In the genomic region with DNA sequence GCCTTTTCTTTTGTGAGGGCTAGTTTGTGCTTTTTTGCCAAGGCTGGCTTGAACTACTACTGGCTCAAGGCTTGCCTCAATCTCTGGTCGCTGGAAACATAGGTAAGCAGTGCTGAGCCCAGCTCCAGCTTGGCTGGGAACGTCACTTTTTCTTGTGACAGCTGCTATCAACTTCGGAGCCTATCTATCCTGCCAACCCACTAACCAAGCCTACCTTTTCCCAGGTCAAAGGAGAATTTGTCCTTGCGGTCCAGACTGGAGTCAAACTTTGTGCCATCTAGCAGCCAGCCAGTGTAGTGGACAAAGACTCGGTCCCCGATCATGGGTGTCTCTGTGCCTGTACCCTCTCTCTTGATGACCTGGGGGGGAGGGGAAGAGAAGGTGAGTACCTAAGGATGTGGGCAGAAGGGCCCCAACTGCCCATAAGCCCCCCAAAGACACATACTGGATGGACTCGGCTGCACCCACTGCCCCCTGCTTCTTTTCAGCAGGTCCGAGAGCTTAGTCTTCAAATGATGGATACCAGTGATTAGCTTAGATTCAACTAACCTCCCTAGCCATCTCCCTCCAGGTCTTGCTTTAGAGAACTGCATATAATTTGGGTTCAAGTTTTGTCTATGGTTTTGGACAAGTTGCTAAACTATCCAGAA, we compare ENCODE assay signal across 8 mouse cellular contexts. TPM values are rescaled to one million over a fixed set of nuclear protein-coding genes. Genes with fewer than 3 reads are reported as not detected.
DNase-seq lines count a peak whose midpoint lies in the region; ATAC-seq and TF ChIP-seq lines count a peak whose summit lies in the region.

No protein-coding gene starts in this region.

- intact Hi-C loops in heart, adult 2 months (cut with DNase I): loop anchor here (1.0 to 5.0 kb wide), 3 partner anchors 8 to 1016 kb away; a partner anchor contains a TSS

- TF ChIP-seq CTCF in heart, adult 2 months (IDR thresholded peaks at IDR 0.05): no peak
- no peak for TF ChIP-seq CTCF in bone marrow macrophage, adult 2 months (IDR thresholded peaks at IDR 0.05; ENCODE audit: low read depth, low read length)

- peaks cover 19% of the 10 kb centered on the region for H3K4me1 ChIP-seq in heart, adult 2 months (ENCODE audit: control insufficient read depth, insufficient read depth, low read length)
- peaks cover 10% of the 10 kb centered on the region for H3K4me1 ChIP-seq in bone marrow macrophage, adult 2 months (ENCODE audit: control insufficient read depth, insufficient read depth, low read length)
- peaks cover 33% of the 10 kb centered on the region for H3K4me1 ChIP-seq in hindbrain, embryonic 13.5 days (replicated peaks)
- H3K4me1 ChIP-seq in midbrain, embryonic 11.5 days (ENCODE audit: control insufficient read depth, insufficient read depth, low read length): peaks cover 12% of the 10 kb centered on the region

- 72% methylated on average over 8 of the region's 8 CpGs for WGBS in heart, adult 2 months
- 87% methylated on average over 8 of the region's 8 CpGs for WGBS in hindbrain, embryonic 13.5 days
- WGBS in midbrain, embryonic 11.5 days: 94% methylated on average over 8 of the region's 8 CpGs

- H3K9me3 ChIP-seq in hindbrain, embryonic 13.5 days: no peaks in the 10 kb centered on the region
- H3K9me3 ChIP-seq in midbrain, embryonic 11.5 days (ENCODE audit: control insufficient read depth, low read length): no peaks in the 10 kb centered on the region

- H3K27ac ChIP-seq in heart, adult 2 months: peak overlapping the region; percentile 95
- no peak overlapping the region for H3K27ac ChIP-seq in bone marrow macrophage, adult 2 months (ENCODE audit: insufficient read depth, low read depth, low read length)
- peak overlapping the region; percentile 94; the same call in 1 of the 2 replicates for H3K27ac ChIP-seq in hindbrain, embryonic 13.5 days
- no peak overlapping the region for H3K27ac ChIP-seq in midbrain, embryonic 11.5 days (ENCODE audit: low read depth, low read length)

- TF ChIP-seq EP300 in heart, adult 2 months (IDR thresholded peaks at IDR 0.05; ENCODE audit: insufficient read depth, low read depth, low read length): no peak

- H3K9ac ChIP-seq in heart, adult 2 months (ENCODE audit: low read depth, low read length): no peak overlapping the region
- peak overlapping the region; percentile 99 for H3K9ac ChIP-seq in hindbrain, embryonic 13.5 days
- peak overlapping the region; percentile 97 for H3K9ac ChIP-seq in midbrain, embryonic 11.5 days (ENCODE audit: low read length)

- peaks cover 17% of the 10 kb centered on the region for H3K36me3 ChIP-seq in heart, adult 2 months (ENCODE audit: control insufficient read depth, insufficient read depth, low read length)
- H3K36me3 ChIP-seq in hindbrain, embryonic 13.5 days: peaks cover 50% of the 10 kb centered on the region
- peaks cover 41% of the 10 kb centered on the region for H3K36me3 ChIP-seq in midbrain, embryonic 11.5 days (ENCODE audit: control insufficient read depth, insufficient read depth, low read length)

- TF ChIP-seq POLR2A in heart, adult 2 months (IDR thresholded peaks at IDR 0.05; ENCODE audit: insufficient read depth, low read depth, low read length): no peak
- no peak for TF ChIP-seq POLR2A in bone marrow macrophage, adult 2 months (IDR thresholded peaks at IDR 0.05; ENCODE audit: borderline replicate concordance, low read depth, low read length)

- ATAC-seq in hindbrain, embryonic 13.5 days (ENCODE audit: low FRiP score): no peak
- ATAC-seq in midbrain, embryonic 11.5 days (ENCODE audit: low FRiP score): no peak

- 0 out of 2 replicates have a peak, but pooled peaks cover 3% of the 10 kb centered on the region for H3K79me2 ChIP-seq in heart, adult 2 months (replicated peaks; ENCODE audit: control insufficient read depth, insufficient read depth, low read length)

- H3K4me3 ChIP-seq in heart, adult 2 months: no peak overlapping the region; the same call in 1 of the 2 replicates
- 0 out of 2 replicates have a peak overlapping the region, but pooled peaks have one; percentile 90 for H3K4me3 ChIP-seq in bone marrow macrophage, adult 2 months (ENCODE audit: insufficient read depth, low read length)
- H3K4me3 ChIP-seq in hindbrain, embryonic 13.5 days: peak overlapping the region; percentile 96
- peak overlapping the region; percentile 97 for H3K4me3 ChIP-seq in midbrain, embryonic 11.5 days (ENCODE audit: low read depth, low read length)

- no peaks in the 10 kb centered on the region for H3K27me3 ChIP-seq in heart, adult 2 months (ENCODE audit: control insufficient read depth, insufficient read depth, low read length)
- no peaks in the 10 kb centered on the region for H3K27me3 ChIP-seq in hindbrain, embryonic 13.5 days
- no peaks in the 10 kb centered on the region for H3K27me3 ChIP-seq in midbrain, embryonic 11.5 days (ENCODE audit: control insufficient read depth, insufficient read depth, low read length)

- DNase-seq in heart, adult 2 months: peak; percentile 31 to 34
- no peak for DNase-seq in heart, adult 8-10 months (ENCODE audit: low spot score)
- peak; percentile 80 for DNase-seq in midbrain, embryonic 11.5 days (ENCODE audit: low spot score, missing footprints)
- no peak for DNase-seq in thymus, postnatal 36 days
- DNase-seq in spleen, adult 18-20 months: no peak
- DNase-seq in layer of hippocampus, postnatal 10 days (ENCODE audit: low spot score in 2 of 2): no peak

- H3K4me2 ChIP-seq in hindbrain, embryonic 13.5 days: peak overlapping the region; percentile 70
- H3K4me2 ChIP-seq in midbrain, embryonic 11.5 days: peak overlapping the region; percentile 80

RNA-seq across cellular contexts. Expression of a gene that starts 2.0 kb away (rescaled TPM):
- total RNA-seq in heart, adult 2 months (2021): 100 to 1,000 TPM; 351 to 359 TPM
- 206 and 250 TPM in 2 replicates for polyA plus RNA-seq in heart, adult 2 months (2012; rRNA removed)
- total RNA-seq in heart, adult 8-10 months (2022): 100 to 1,000 TPM; 337 to 380 (median 365) TPM
- polyA plus RNA-seq in bone marrow macrophage, adult 2 months (2012; ENCODE audit: insufficient read depth, insufficient read length, missing spikeins): 28.9 and 32.7 TPM in 2 replicates
- 371 and 380 TPM in 2 replicates for polyA plus RNA-seq in hindbrain, embryonic 13.5 days (2015; fragmentation: Nextera tagmentation; extraction: Ambion mirVana)
- polyA plus RNA-seq in midbrain, embryonic 11.5 days (2014; fragmentation: Nextera tagmentation; extraction: Ambion mirVana): 559 and 584 TPM in 2 replicates
- 100 to 1,000 TPM; 117 to 118 TPM for total RNA-seq in layer of hippocampus, postnatal 10 days (2021)

RNA-seq across cellular contexts. Expression of a gene that starts 11.8 kb away (rescaled TPM):
- total RNA-seq in heart, adult 2 months (2021): 10 to 100 TPM; 17.0 to 21.2 TPM
- polyA plus RNA-seq in heart, adult 2 months (2012; rRNA removed): 11.9 and 21.5 TPM in 2 replicates
- total RNA-seq in heart, adult 8-10 months (2022): 10 to 100 TPM; 16.0 to 20.0 (median 16.9) TPM
- 5.5 and 6.8 TPM in 2 replicates for polyA plus RNA-seq in bone marrow macrophage, adult 2 months (2012; ENCODE audit: insufficient read depth, insufficient read length, missing spikeins)
- 41.7 and 46.0 TPM in 2 replicates for polyA plus RNA-seq in hindbrain, embryonic 13.5 days (2015; fragmentation: Nextera tagmentation; extraction: Ambion mirVana)
- polyA plus RNA-seq in midbrain, embryonic 11.5 days (2014; fragmentation: Nextera tagmentation; extraction: Ambion mirVana): 26.3 and 27.2 TPM in 2 replicates
- total RNA-seq in layer of hippocampus, postnatal 10 days (2021): 10 to 100 TPM; 21.9 to 23.8 TPM

RNA-seq across cellular contexts. Expression of a gene that starts 37.4 kb away (rescaled TPM):
- total RNA-seq in heart, adult 2 months (2021): 1 to 10 TPM; 1.6 to 2.4 TPM
- polyA plus RNA-seq in heart, adult 2 months (2012; rRNA removed): 2.6 and 3.6 TPM in 2 replicates
- total RNA-seq in heart, adult 8-10 months (2022): 1 to 10 TPM; 1.1 to 1.8 (median 1.3) TPM
- polyA plus RNA-seq in bone marrow macrophage, adult 2 months (2012; ENCODE audit: insufficient read depth, insufficient read length, missing spikeins): not detected in 2 replicates
- 8.1 and 9.5 TPM in 2 replicates for polyA plus RNA-seq in hindbrain, embryonic 13.5 days (2015; fragmentation: Nextera tagmentation; extraction: Ambion mirVana)
- polyA plus RNA-seq in midbrain, embryonic 11.5 days (2014; fragmentation: Nextera tagmentation; extraction: Ambion mirVana): 2.2 and 2.7 TPM in 2 replicates
- total RNA-seq in layer of hippocampus, postnatal 10 days (2021): 1 to 10 TPM; 5.2 to 5.3 TPM

Comparison
In these comparisons a context has a peak if more than half of its experiments do, and no peak if none do; other contexts are left out.
1. DNase-seq: peak in heart, adult 2 months (2 of 2) and midbrain, embryonic 11.5 days (single experiment); none in heart, adult 8-10 months (single experiment), thymus, postnatal 36 days (0 of 2), spleen, adult 18-20 months (0 of 2) and layer of hippocampus, postnatal 10 days (0 of 2).
2. H3K27ac ChIP-seq: peak in heart, adult 2 months (single experiment) and hindbrain, embryonic 13.5 days (single experiment); none in bone marrow macrophage, adult 2 months (single experiment) and midbrain, embryonic 11.5 days (single experiment).